Comparison of ENCODE assay signal across 10 mouse cellular contexts in the genomic region with DNA sequence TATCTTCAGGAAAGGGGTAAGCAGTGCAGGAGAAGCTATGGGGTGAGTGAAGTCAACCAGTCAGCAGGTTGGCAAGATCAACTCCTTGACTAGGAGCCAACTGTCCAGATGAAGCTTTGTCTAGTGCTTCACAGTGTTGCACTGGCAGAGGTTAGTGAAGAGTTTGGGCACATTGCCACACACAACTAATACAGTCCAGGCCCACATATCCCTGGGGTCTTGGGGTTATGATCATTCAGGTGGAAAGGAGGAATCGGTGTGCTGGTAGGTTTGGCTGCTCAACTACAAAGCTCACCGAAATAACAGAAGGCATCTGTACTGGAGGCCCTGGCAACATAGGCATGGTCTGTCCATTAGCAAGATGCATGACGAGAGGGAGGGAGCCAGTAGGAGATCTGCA. TPM values are rescaled to one million over a fixed set of nuclear protein-coding genes. Genes with fewer than 3 reads are reported as not detected.
DNase-seq lines count a peak whose midpoint lies in the region; ATAC-seq and TF ChIP-seq lines count a peak whose summit lies in the region.
"Had no signal": no experiment of that assay in that cellular context is flagged by ENCODE, and none has a peak within 500 bp of the region (broad histone marks: within the 10 kb centered on the region; RNA-seq: fewer than 3 reads in every experiment).

No protein-coding gene starts in this region.

- H3K4me1 ChIP-seq in hindbrain, embryonic 14.5 days (replicated peaks; ENCODE audit: control insufficient read depth, insufficient read depth, low read length) = no peaks in the 10 kb centered on the region
- H3K4me1 ChIP-seq in hindbrain, embryonic 11.5 days (replicated peaks; ENCODE audit: control insufficient read depth, insufficient read depth, low read length) = no peaks in the 10 kb centered on the region
- 0 out of 2 replicates have a peak, but pooled peaks cover 4% of the 10 kb centered on the region for H3K4me1 ChIP-seq in forebrain, postnatal 0 days (ENCODE audit: insufficient read depth)
- H3K4me1 ChIP-seq: limb, embryonic 12.5 days had no signal

- 76% methylated on average over 3 of the region's 3 CpGs for WGBS in hindbrain, embryonic 14.5 days
- 93% methylated on average over 3 of the region's 3 CpGs for WGBS in hindbrain, embryonic 11.5 days
- WGBS in forebrain, postnatal 0 days = 57% methylated on average over 3 of the region's 3 CpGs

- no peaks in the 10 kb centered on the region for H3K9me3 ChIP-seq in hindbrain, embryonic 14.5 days (ENCODE audit: control insufficient read depth, low read length)
- H3K9me3 ChIP-seq in hindbrain, embryonic 11.5 days (ENCODE audit: control insufficient read depth, low read length) = no peaks in the 10 kb centered on the region
- H3K9me3 ChIP-seq in forebrain, postnatal 0 days (ENCODE audit: low read length) = no peaks in the 10 kb centered on the region
- H3K9me3 ChIP-seq: limb, embryonic 12.5 days had no signal

- 0 out of 2 replicates have a peak, but pooled peaks have one; percentile 55 for ATAC-seq in hindbrain, embryonic 14.5 days (ENCODE audit: low FRiP score)
- no peak for ATAC-seq in hindbrain, embryonic 11.5 days (ENCODE audit: low FRiP score)
- peak; percentile 27; the same call in 1 of the 2 replicates for ATAC-seq in forebrain, postnatal 0 days
- no peak for ATAC-seq in CD4-positive, CD25-positive, alpha-beta regulatory T cell, adult 4 months
- ATAC-seq in granulocyte monocyte progenitor cell, adult 5-6 weeks (replicated peaks; ENCODE audit: poor library complexity, severe bottlenecking) = no peak

- no peaks in the 10 kb centered on the region for H3K27me3 ChIP-seq in hindbrain, embryonic 14.5 days (ENCODE audit: control insufficient read depth, insufficient read depth, low read length)
- H3K27me3 ChIP-seq in hindbrain, embryonic 11.5 days (ENCODE audit: control insufficient read depth, insufficient read depth, low read length) = no peaks in the 10 kb centered on the region
- H3K27me3 ChIP-seq in forebrain, postnatal 0 days (ENCODE audit: insufficient read depth, low read length) = no peaks in the 10 kb centered on the region
- H3K27me3 ChIP-seq: limb, embryonic 12.5 days had no signal

- H3K9ac ChIP-seq in hindbrain, embryonic 14.5 days = no peak overlapping the region
- H3K9ac ChIP-seq in hindbrain, embryonic 11.5 days (ENCODE audit: low read depth, low read length) = no peak overlapping the region
- H3K9ac ChIP-seq in forebrain, postnatal 0 days = no peak overlapping the region
- H3K9ac ChIP-seq: limb, embryonic 12.5 days had no signal

- no peak for TF ChIP-seq CTCF in forebrain, postnatal 0 days (IDR thresholded peaks at IDR 0.05; ENCODE audit: low read depth)

- peak; percentile 48 for DNase-seq in hindbrain, embryonic 14.5 days (ENCODE audit: low spot score)
- DNase-seq in hindbrain, embryonic 11.5 days (ENCODE audit: low spot score) = no peak
- peak; percentile 29 for DNase-seq in Muller cell, postnatal 12 days (ENCODE audit: inconsistent ontology term)
- DNase-seq in cerebellum, adult 11 months = peak; percentile 90
- DNase-seq in forebrain, postnatal 0 days = peak; percentile 47
- DNase-seq in urinary bladder, postnatal 14 days (ENCODE audit: low spot score) = no peak
- DNase-seq: lung, postnatal 14 days had no signal

- peaks cover 57% of the 10 kb centered on the region for H3K36me3 ChIP-seq in hindbrain, embryonic 14.5 days (replicated peaks; ENCODE audit: control insufficient read depth, insufficient read depth)
- H3K36me3 ChIP-seq in hindbrain, embryonic 11.5 days (ENCODE audit: control insufficient read depth, insufficient read depth, low read length) = 0 out of 2 replicates have a peak, but pooled peaks cover 2% of the 10 kb centered on the region
- H3K36me3 ChIP-seq in forebrain, postnatal 0 days (ENCODE audit: insufficient read depth) = peaks cover 46% of the 10 kb centered on the region

- H3K27ac ChIP-seq in hindbrain, embryonic 14.5 days = peak overlapping the region; percentile 72; the same call in 1 of the 2 replicates
- H3K27ac ChIP-seq in hindbrain, embryonic 11.5 days (ENCODE audit: low read depth, low read length) = no peak overlapping the region
- peak overlapping the region; percentile 72 for H3K27ac ChIP-seq in forebrain, postnatal 0 days (ENCODE audit: low read depth, low read length)
- H3K27ac ChIP-seq: limb, embryonic 12.5 days had no signal

- no peak overlapping the region for H3K4me2 ChIP-seq in hindbrain, embryonic 14.5 days (replicated peaks)
- no peak overlapping the region for H3K4me2 ChIP-seq in hindbrain, embryonic 11.5 days (replicated peaks; ENCODE audit: low read depth, low read length)
- H3K4me2 ChIP-seq in forebrain, postnatal 0 days (ENCODE audit: low read depth) = no peak overlapping the region
- H3K4me2 ChIP-seq: limb, embryonic 12.5 days had no signal

- H3K4me3 ChIP-seq in hindbrain, embryonic 14.5 days (replicated peaks; ENCODE audit: low read length) = no peak overlapping the region
- H3K4me3 ChIP-seq in hindbrain, embryonic 11.5 days (ENCODE audit: low read depth, low read length) = no peak overlapping the region
- no peak overlapping the region for H3K4me3 ChIP-seq in forebrain, postnatal 0 days (ENCODE audit: low read depth, low read length)
- H3K4me3 ChIP-seq: limb, embryonic 12.5 days had no signal

RNA-seq across cellular contexts. Expression of gene Npff, which starts 22.7 kb away (rescaled TPM):
- polyA plus RNA-seq in hindbrain, embryonic 14.5 days (2014; fragmentation: Nextera tagmentation; extraction: Ambion mirVana) = 5.0 and 8.6 TPM in 2 replicates
- 2.6 and 2.7 TPM in 2 replicates for polyA plus RNA-seq in hindbrain, embryonic 11.5 days (2014; fragmentation: Nextera tagmentation; extraction: Ambion mirVana)
- total RNA-seq in forebrain, postnatal 0 days (2014; rRNA removed) = 2.5 and 3.1 TPM in 2 replicates
- 1.5 and 1.7 TPM in 2 replicates for polyA plus RNA-seq in forebrain, postnatal 0 days (2015; fragmentation: Nextera tagmentation; extraction: Ambion mirVana)
- 1 to 10 TPM; 4.6 to 5.5 TPM for polyA plus RNA-seq in CD4-positive, CD25-positive, alpha-beta regulatory T cell, adult 4 months (2017; shearing (Covaris generic))
- total RNA-seq in granulocyte monocyte progenitor cell, adult 5-6 weeks (2014; fragmentation: Nextera tagmentation) = 12.9 and 19.4 TPM in 2 replicates
- total RNA-seq in granulocyte monocyte progenitor cell, adult 5-6 weeks (2017) = 2.4 TPM in 1 of 2 replicates, not detected in the other

RNA-seq across cellular contexts. Expression of gene Tarbp2, which starts 29.5 kb away (rescaled TPM):
- 77.8 and 86.7 TPM in 2 replicates for polyA plus RNA-seq in hindbrain, embryonic 14.5 days (2014; fragmentation: Nextera tagmentation; extraction: Ambion mirVana)
- polyA plus RNA-seq in hindbrain, embryonic 11.5 days (2014; fragmentation: Nextera tagmentation; extraction: Ambion mirVana) = 85.2 and 86.3 TPM in 2 replicates
- total RNA-seq in forebrain, postnatal 0 days (2014; rRNA removed) = 87.5 and 94.7 TPM in 2 replicates
- polyA plus RNA-seq in forebrain, postnatal 0 days (2015; fragmentation: Nextera tagmentation; extraction: Ambion mirVana) = 86.4 and 89.5 TPM in 2 replicates
- polyA plus RNA-seq in CD4-positive, CD25-positive, alpha-beta regulatory T cell, adult 4 months (2017; shearing (Covaris generic)) = 10 to 100 TPM; 24.9 to 41.9 TPM
- total RNA-seq in granulocyte monocyte progenitor cell, adult 5-6 weeks (2014; fragmentation: Nextera tagmentation) = 29.4 and 36.3 TPM in 2 replicates
- total RNA-seq in granulocyte monocyte progenitor cell, adult 5-6 weeks (2017) = 18.7 and 20.0 TPM in 2 replicates

RNA-seq across cellular contexts. Expression of gene Map3k12, which starts 30.6 kb away (rescaled TPM):
- polyA plus RNA-seq in hindbrain, embryonic 14.5 days (2014; fragmentation: Nextera tagmentation; extraction: Ambion mirVana) = 43.9 and 47.5 TPM in 2 replicates
- 21.2 and 23.8 TPM in 2 replicates for polyA plus RNA-seq in hindbrain, embryonic 11.5 days (2014; fragmentation: Nextera tagmentation; extraction: Ambion mirVana)
- total RNA-seq in forebrain, postnatal 0 days (2014; rRNA removed) = 75.0 and 88.9 TPM in 2 replicates
- 29.6 and 39.4 TPM in 2 replicates for polyA plus RNA-seq in forebrain, postnatal 0 days (2015; fragmentation: Nextera tagmentation; extraction: Ambion mirVana)
- 1 to 10 TPM; 6.8 to 8.1 TPM for polyA plus RNA-seq in CD4-positive, CD25-positive, alpha-beta regulatory T cell, adult 4 months (2017; shearing (Covaris generic))
- 0.38 TPM in 1 of 2 replicates, not detected in the other for total RNA-seq in granulocyte monocyte progenitor cell, adult 5-6 weeks (2014; fragmentation: Nextera tagmentation)
- total RNA-seq in granulocyte monocyte progenitor cell, adult 5-6 weeks (2017) = 0.26 and 0.60 TPM in 2 replicates

RNA-seq across cellular contexts. Expression of gene Gm10337, which starts 44.0 kb away (rescaled TPM):
- polyA plus RNA-seq in hindbrain, embryonic 14.5 days (2014; fragmentation: Nextera tagmentation; extraction: Ambion mirVana) = 9.6 and 17.2 TPM in 2 replicates
- 5.1 and 8.8 TPM in 2 replicates for polyA plus RNA-seq in hindbrain, embryonic 11.5 days (2014; fragmentation: Nextera tagmentation; extraction: Ambion mirVana)
- total RNA-seq in forebrain, postnatal 0 days (2014; rRNA removed) = not detected in 2 replicates
- 3.7 and 4.2 TPM in 2 replicates for polyA plus RNA-seq in forebrain, postnatal 0 days (2015; fragmentation: Nextera tagmentation; extraction: Ambion mirVana)
- not detected for polyA plus RNA-seq in CD4-positive, CD25-positive, alpha-beta regulatory T cell, adult 4 months (2017; shearing (Covaris generic))
- total RNA-seq in granulocyte monocyte progenitor cell, adult 5-6 weeks (2014; fragmentation: Nextera tagmentation) = 7.7 TPM in 1 of 2 replicates, not detected in the other
- total RNA-seq in granulocyte monocyte progenitor cell, adult 5-6 weeks (2017) = not detected in 2 replicates
- polyA plus RNA-seq: limb, embryonic 12.5 days had no signal

Comparison
In these comparisons a context has a peak if more than half of its experiments do, and no peak if none do; other contexts are left out.
1. ATAC-seq: peak in hindbrain, embryonic 14.5 days (single experiment) and forebrain, postnatal 0 days (single experiment); none in hindbrain, embryonic 11.5 days (single experiment), CD4-positive, CD25-positive, alpha-beta regulatory T cell, adult 4 months (single experiment) and granulocyte monocyte progenitor cell, adult 5-6 weeks (single experiment).
2. DNase-seq: peak in hindbrain, embryonic 14.5 days (single experiment), Muller cell, postnatal 12 days (single experiment), cerebellum, adult 11 months (single experiment) and forebrain, postnatal 0 days (single experiment); none in hindbrain, embryonic 11.5 days (single experiment) and urinary bladder, postnatal 14 days (single experiment).